Mouse (Mus musculus): ENCODE data around the gene Slc25a30. TPM values are rescaled to one million over a fixed set of nuclear protein-coding genes. Genes with fewer than 3 reads are reported as not detected.
"Not testable (repeated sequence)": the region's sequence is repeated elsewhere in the genome, so short reads cannot be mapped to it uniquely, and the experiment has no call there.

The Slc25a30 gene
- polyA plus RNA-seq, 1 experiment, result 7.7 TPM

GRCm38 (mm10) chr14:75776637-75777036 is 10.2 kb downstream of the Slc25a30 start:
- WGBS, result 96% methylated on average over 8 of the region's 8 CpGs
- no peaks in the 10 kb centered on the region for H3K4me1 ChIP-seq (ENCODE audit: control insufficient read depth, insufficient read depth, low read length)
- DNase-seq, result no peak
- H3K4me3 ChIP-seq (replicated peaks; ENCODE audit: extremely low read depth, low read depth, low read length), result no peak overlapping the region
- TF ChIP-seq CTCF (IDR thresholded peaks at IDR 0.05; ENCODE audit: insufficient read depth, low read length) (no peak), POLR2A (IDR thresholded peaks at IDR 0.05; ENCODE audit: borderline replicate concordance, extremely low read depth, low read depth, low read length) (no peak)

GRCm38 (mm10) chr14:75773431-75773830 is 13.4 kb downstream of the Slc25a30 start:
- WGBS, result 87% methylated on average over 8 of the region's 8 CpGs
- Histone ChIP-seq H3K4me1 (ENCODE audit: control insufficient read depth, insufficient read depth, low read length) (no peaks in the 10 kb centered on the region), H3K4me3 (replicated peaks; ENCODE audit: extremely low read depth, low read depth, low read length) (no peak overlapping the region)
- no peak for DNase-seq
- no peak for TF ChIP-seq CTCF (IDR thresholded peaks at IDR 0.05; ENCODE audit: insufficient read depth, low read length)
- TF ChIP-seq POLR2A (IDR thresholded peaks at IDR 0.05; ENCODE audit: borderline replicate concordance, extremely low read depth, low read depth, low read length), result no peak

DNA sequence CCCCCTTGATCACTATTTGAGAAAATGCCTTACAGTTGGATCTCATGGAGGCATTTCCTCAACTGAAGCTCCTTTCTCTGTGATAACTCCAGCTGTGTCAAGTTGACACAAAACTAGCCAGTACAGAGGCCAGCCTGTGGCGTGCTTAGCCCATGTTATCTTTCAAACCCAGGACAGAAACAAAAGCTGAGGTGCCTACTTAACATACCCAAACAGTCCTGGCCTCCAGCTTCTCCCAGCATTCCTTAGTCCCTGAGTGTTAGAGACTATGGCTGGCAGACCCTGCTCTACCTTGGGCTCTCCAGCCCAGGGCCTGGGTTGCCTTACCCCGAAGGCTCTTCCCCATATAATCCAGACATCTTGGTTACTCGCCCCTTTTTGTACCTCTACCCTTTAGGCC is 14.4 kb downstream of the Slc25a30 start:
- not testable (repeated sequence) for H3K4me1 ChIP-seq (ENCODE audit: control insufficient read depth, insufficient read depth, low read length); DNase-seq; H3K4me3 ChIP-seq (replicated peaks; ENCODE audit: extremely low read depth, low read depth, low read length)
- WGBS, result 94% methylated on average over 3 of the region's 3 CpGs

DNA sequence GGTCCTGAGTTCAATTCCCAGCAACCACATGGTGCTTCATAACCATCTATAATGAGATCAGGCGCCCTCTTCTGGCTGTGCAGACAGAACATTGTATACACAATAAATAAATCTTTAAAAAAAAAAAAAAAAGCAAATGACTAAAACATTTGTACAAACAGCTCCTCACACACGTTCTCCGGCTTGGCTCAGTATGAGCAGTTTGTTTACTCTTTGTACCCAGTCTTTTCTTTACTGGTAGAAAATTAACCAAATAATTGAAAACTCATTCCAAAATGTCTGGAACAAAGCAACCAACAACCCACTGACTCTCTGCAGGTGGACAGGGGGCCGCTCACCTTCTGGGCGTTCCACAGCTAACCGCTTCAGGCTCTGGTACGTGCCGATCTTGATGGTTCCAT is 15.7 kb downstream of the Slc25a30 start:
- DNase-seq, result no peak
- TF ChIP-seq POLR2A (IDR thresholded peaks at IDR 0.05; ENCODE audit: borderline replicate concordance, extremely low read depth, low read depth, low read length), result no peak
- no peak for TF ChIP-seq CTCF (IDR thresholded peaks at IDR 0.05; ENCODE audit: insufficient read depth, low read length)
- Histone ChIP-seq H3K4me1 (ENCODE audit: control insufficient read depth, insufficient read depth, low read length) (no peaks in the 10 kb centered on the region), H3K4me3 (replicated peaks; ENCODE audit: extremely low read depth, low read depth, low read length) (no peak overlapping the region)
- 80% methylated on average over 8 of the region's 8 CpGs for WGBS

DNA sequence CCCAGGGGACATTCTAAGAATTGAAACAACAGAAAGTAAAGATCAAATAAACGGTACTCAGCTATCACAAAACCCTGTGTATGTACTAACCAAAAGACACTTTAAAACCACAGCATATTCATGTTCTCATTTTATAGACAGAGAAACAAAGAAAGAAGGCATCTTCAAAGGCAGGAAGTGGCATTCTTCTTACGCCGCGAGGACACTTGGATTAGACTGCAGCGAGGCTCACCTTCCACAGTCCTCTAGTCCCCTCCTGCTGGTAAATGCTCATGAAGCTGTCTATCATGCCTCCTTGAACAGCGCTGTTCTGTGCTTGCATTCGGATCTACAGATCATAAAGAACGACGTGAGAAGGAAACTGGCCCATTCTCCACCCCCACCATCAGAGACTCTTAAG is 17.5 kb downstream of the Slc25a30 start:
- no peak for DNase-seq
- Histone ChIP-seq H3K4me3 (replicated peaks; ENCODE audit: extremely low read depth, low read depth, low read length) (no peak overlapping the region), H3K4me1 (ENCODE audit: control insufficient read depth, insufficient read depth, low read length) (no peaks in the 10 kb centered on the region)
- WGBS, result 82% methylated on average over 9 of the region's 9 CpGs
- TF ChIP-seq POLR2A (IDR thresholded peaks at IDR 0.05; ENCODE audit: borderline replicate concordance, extremely low read depth, low read depth, low read length) (no peak), CTCF (IDR thresholded peaks at IDR 0.05; ENCODE audit: insufficient read depth, low read length) (no peak)

DNA sequence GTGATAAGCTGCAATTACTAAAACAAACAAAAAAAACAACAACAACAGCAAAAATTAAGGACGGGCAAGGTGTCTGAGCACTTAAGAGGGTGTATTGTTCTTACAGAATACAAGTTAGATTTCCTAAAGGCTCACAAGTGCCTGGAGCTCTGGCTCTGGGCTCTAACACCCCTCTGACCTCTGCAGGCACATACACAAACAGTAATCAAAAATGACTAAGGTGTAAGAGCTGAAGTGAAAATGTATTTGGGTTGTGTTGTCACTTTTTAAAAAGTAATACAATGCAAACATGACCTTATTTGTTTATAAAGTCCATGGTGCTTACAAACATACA is 18.6 kb downstream of the Slc25a30 start:
- WGBS, result 11% methylated on average over 1 of the region's 1 CpGs
- H3K4me3 ChIP-seq (replicated peaks; ENCODE audit: extremely low read depth, low read depth, low read length), result no peak overlapping the region
- TF ChIP-seq CTCF (IDR thresholded peaks at IDR 0.05; ENCODE audit: insufficient read depth, low read length) (no peak), POLR2A (IDR thresholded peaks at IDR 0.05; ENCODE audit: borderline replicate concordance, extremely low read depth, low read depth, low read length) (no peak)
- no peaks in the 10 kb centered on the region for H3K4me1 ChIP-seq (ENCODE audit: control insufficient read depth, insufficient read depth, low read length)
- DNase-seq, result no peak

DNA sequence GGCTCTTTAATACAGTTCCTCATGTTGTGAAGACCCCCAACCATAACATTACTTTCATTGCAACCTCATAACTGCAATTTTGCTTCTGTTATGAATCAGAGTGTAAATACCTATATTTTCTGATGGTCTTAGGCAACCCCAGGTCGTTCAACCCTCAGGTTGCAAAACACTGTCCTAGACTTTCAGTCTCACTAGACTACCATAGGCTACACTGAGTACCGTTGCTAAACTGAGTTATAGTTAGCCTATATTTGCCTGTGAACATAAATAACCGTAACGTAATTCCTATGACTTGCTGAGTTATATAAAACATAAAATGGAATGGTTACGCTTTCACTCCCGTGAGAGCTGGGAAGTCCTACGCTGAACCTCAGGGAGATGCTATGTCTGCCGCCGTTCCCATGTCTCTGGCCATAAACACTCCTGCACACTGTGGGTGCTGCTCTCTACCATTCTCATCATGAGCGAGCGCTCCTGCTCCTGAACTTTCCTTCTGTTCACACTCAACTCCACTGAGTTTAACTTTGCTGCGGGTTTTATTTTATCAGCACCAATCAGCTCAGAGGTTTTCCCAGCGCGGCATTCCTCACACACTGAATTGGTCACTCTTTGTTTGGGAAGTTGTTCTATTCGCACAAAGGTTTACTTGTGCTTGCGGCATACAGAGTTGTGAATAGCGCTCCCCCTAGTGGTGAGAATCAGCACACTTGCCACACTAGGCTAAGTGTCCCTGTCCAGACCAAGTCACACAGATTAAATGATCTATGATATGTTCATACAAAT is 19.2 kb downstream of the Slc25a30 start:
- Histone ChIP-seq H3K4me3 (replicated peaks; ENCODE audit: extremely low read depth, low read depth, low read length) (no peak overlapping the region), H3K4me1 (ENCODE audit: control insufficient read depth, insufficient read depth, low read length) (no peaks in the 10 kb centered on the region)
- 50% methylated on average over 17 of the region's 17 CpGs for WGBS
- TF ChIP-seq CTCF (IDR thresholded peaks at IDR 0.05; ENCODE audit: insufficient read depth, low read length) (peak; percentile 81), POLR2A (IDR thresholded peaks at IDR 0.05; ENCODE audit: borderline replicate concordance, extremely low read depth, low read depth, low read length) (no peak)
- peak; percentile 44 for DNase-seq

GRCm38 (mm10) chr14:75761028-75761805 is 25.6 kb downstream of the Slc25a30 start:
- H3K4me1 ChIP-seq (ENCODE audit: control insufficient read depth, insufficient read depth, low read length), result no peaks in the 10 kb centered on the region
- DNase-seq, result no peak
- no peak for TF ChIP-seq POLR2A (IDR thresholded peaks at IDR 0.05; ENCODE audit: borderline replicate concordance, extremely low read depth, low read depth, low read length)
- peak; percentile 66 for TF ChIP-seq CTCF (IDR thresholded peaks at IDR 0.05; ENCODE audit: insufficient read depth, low read length)
- H3K4me3 ChIP-seq (replicated peaks; ENCODE audit: extremely low read depth, low read depth, low read length), result no peak overlapping the region
- WGBS, result 58% methylated on average over 10 of the region's 10 CpGs

- H3K4me1 ChIP-seq (ENCODE audit: control insufficient read depth, insufficient read depth, low read length), result no peaks in the 10 kb centered on the region
- no peak for DNase-seq
- WGBS, result 79% methylated on average over 7 of the region's 7 CpGs
- H3K4me3 ChIP-seq (replicated peaks; ENCODE audit: extremely low read depth, low read depth, low read length), result no peak overlapping the region
- TF ChIP-seq POLR2A (IDR thresholded peaks at IDR 0.05; ENCODE audit: borderline replicate concordance, extremely low read depth, low read depth, low read length), result no peak
- TF ChIP-seq CTCF (IDR thresholded peaks at IDR 0.05; ENCODE audit: insufficient read depth, low read length), result no peak
These were observed 28.4 kb downstream of the Slc25a30 start for GRCm38 (mm10) chr14:75758401-75758800.

- Histone ChIP-seq H3K4me3 (replicated peaks; ENCODE audit: extremely low read depth, low read depth, low read length) (no peak overlapping the region), H3K4me1 (ENCODE audit: control insufficient read depth, insufficient read depth, low read length) (no peaks in the 10 kb centered on the region; the same call in 1 of the 2 replicates)
- TF ChIP-seq CTCF (IDR thresholded peaks at IDR 0.05; ENCODE audit: insufficient read depth, low read length) (no peak), POLR2A (IDR thresholded peaks at IDR 0.05; ENCODE audit: borderline replicate concordance, extremely low read depth, low read depth, low read length) (no peak)
- 68% methylated on average over 2 of the region's 2 CpGs for WGBS
- no peak for DNase-seq
These were observed 29.0 kb downstream of the Slc25a30 start for GRCm38 (mm10) chr14:75757821-75758220.

Measured in lung, adult 2 months (tissue).